Mouse (Mus musculus): ENCODE results near the gene Tert. TPM values are rescaled to one million over a fixed set of nuclear protein-coding genes. Genes with fewer than 3 reads are reported as not detected.

Gene Tert
- polyA plus RNA-seq (2016; fragmentation: Nextera tagmentation; extraction: Ambion mirVana), result 10.3 and 13.2 TPM in 2 replicates

DNA sequence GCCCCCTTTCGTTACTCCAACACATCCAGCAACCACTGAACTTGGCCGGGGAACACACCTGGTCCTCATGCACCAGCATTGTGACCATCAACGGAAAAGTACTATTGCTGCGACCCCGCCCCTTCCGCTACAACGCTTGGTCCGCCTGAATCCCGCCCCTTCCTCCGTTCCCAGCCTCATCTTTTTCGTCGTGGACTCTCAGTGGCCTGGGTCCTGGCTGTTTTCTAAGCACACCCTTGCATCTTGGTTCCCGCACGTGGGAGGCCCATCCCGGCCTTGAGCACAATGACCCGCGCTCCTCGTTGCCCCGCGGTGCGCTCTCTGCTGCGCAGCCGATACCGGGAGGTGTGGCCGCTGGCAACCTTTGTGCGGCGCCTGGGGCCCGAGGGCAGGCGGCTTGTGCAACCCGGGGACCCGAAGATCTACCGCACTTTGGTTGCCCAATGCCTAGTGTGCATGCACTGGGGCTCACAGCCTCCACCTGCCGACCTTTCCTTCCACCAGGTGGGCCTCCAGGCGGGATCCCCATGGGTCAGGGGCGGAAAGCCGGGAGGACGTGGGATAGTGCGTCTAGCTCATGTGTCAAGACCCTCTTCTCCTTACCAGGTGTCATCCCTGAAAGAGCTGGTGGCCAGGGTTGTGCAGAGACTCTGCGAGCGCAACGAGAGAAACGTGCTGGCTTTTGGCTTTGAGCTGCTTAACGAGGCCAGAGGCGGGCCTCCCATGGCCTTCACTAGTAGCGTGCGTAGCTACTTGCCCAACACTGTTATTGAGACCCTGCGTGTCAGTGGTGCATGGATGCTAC, at the start of gene Tert:
Gene Tert (plus strand): TSS at position 167 of the 805 bp plus-strand sequence.
- Histone ChIP-seq H3K27ac (no peak within 1 kb of the TSS), H3K27me3 (no peaks in the 10 kb centered on the region), H3K4me1 (peaks cover 16% of the 10 kb centered on the region)

DNA sequence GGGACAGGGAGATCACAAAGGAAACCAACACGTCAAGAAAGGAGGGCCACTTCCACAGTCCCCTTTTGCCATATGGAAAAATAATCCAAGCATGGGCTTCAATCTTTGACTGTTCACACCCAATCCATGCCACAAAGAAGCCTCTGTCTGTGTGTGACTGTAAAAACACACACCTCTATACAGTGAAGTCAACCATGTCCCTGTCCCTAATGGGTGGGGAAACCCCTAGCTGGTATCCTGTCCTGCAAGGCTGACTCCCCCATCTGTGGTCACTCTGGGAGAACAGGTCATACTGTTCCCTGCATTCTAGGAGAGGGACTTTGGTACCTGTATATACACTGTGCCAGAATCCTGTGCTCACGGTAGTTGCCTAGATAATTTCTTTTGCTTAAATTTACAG, 49.4 kb upstream of the Tert start:
- no peaks in the 10 kb centered on the region for H3K27me3 ChIP-seq
- H3K4me1 ChIP-seq, result no peaks in the 10 kb centered on the region
- H3K27ac ChIP-seq, result no peak overlapping the region
- H3K4me2 ChIP-seq (replicated peaks), result no peak overlapping the region
- 75% methylated on average over 2 of the region's 2 CpGs for WGBS
- no peaks in the 10 kb centered on the region for H3K36me3 ChIP-seq
- ATAC-seq (ENCODE audit: insufficient number of reproducible peaks, insufficient read depth, low FRiP score, low TSS enrichment), result no peak
- no peaks in the 10 kb centered on the region for H3K9me3 ChIP-seq
- H3K4me3 ChIP-seq, result no peak overlapping the region
- H3K9ac ChIP-seq, result no peak overlapping the region

More for the DNA sequence above, at the start of gene Tert:
- 10% methylated on average over 47 of the region's 47 CpGs for WGBS
- Histone ChIP-seq H3K9me3 (no peaks in the 10 kb centered on the region), H3K36me3 (0 out of 2 replicates have a peak, but pooled peaks cover 6% of the 10 kb centered on the region), H3K4me3 (peak within 1 kb of the TSS; percentile 70), H3K9ac (peak within 1 kb of the TSS; percentile 82), H3K4me2 (replicated peaks) (peak within 1 kb of the TSS; percentile 93)
- ATAC-seq (ENCODE audit: insufficient number of reproducible peaks, insufficient read depth, low FRiP score, low TSS enrichment), result peak; percentile 83

DNA sequence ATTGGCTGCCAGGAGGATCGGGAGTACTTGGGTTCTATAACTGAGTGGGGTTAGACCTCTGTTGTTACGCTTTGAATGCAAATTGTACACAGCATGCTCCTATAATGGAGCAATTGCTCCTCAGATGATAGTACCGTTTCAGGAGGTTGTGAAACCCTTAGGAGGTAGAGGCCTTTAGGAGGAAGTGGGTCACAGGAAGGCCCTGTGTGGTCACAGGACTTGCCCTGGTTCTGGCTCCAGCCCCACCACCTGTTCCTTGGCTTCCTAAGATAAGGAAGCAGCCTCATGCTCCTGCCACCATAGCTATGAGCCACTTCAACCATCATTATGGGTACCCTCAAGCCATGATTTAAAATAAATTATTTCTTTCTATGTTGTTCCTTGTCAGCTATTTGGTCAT, 35.2 kb upstream of the Tert start:
- 0 out of 2 replicates have a peak, but pooled peaks cover 2% of the 10 kb centered on the region for H3K27me3 ChIP-seq
- no peak overlapping the region for H3K27ac ChIP-seq
- H3K36me3 ChIP-seq, result no peaks in the 10 kb centered on the region
- H3K4me1 ChIP-seq, result no peaks in the 10 kb centered on the region
- no peak overlapping the region for H3K9ac ChIP-seq
- no peak overlapping the region for H3K4me2 ChIP-seq (replicated peaks)
- no peaks in the 10 kb centered on the region for H3K9me3 ChIP-seq
- 81% methylated on average over 3 of the region's 3 CpGs for WGBS
- H3K4me3 ChIP-seq, result no peak overlapping the region
- ATAC-seq (ENCODE audit: insufficient number of reproducible peaks, insufficient read depth, low FRiP score, low TSS enrichment), result no peak

DNA sequence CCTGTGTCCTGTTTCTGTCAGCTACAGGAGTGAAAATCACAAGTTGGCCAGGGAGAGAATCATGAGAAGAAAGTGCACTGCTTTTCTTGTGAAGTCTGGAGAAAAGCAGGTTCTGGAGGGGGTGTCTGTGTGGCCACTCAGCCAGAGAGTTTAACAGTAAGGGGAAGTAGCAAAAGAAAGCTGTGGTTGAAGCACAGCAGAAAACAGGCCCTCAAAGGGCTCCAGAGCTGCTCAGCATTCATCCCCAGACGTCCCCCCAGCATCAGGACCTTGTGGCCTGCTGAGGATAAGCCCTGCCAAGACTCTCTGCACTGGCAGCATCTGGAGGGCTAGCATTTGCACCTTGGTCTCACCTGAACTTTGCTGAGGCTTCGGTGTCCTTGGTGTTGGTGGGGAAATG, 34.2 kb upstream of the Tert start:
- H3K4me2 ChIP-seq (replicated peaks), result no peak overlapping the region
- H3K27me3 ChIP-seq, result 0 out of 2 replicates have a peak, but pooled peaks cover 2% of the 10 kb centered on the region
- WGBS, result 48% methylated on average over 2 of the region's 2 CpGs
- H3K9ac ChIP-seq, result no peak overlapping the region
- no peaks in the 10 kb centered on the region for H3K9me3 ChIP-seq
- H3K27ac ChIP-seq, result no peak overlapping the region
- no peaks in the 10 kb centered on the region for H3K4me1 ChIP-seq
- no peaks in the 10 kb centered on the region for H3K36me3 ChIP-seq
- no peak for ATAC-seq (ENCODE audit: insufficient number of reproducible peaks, insufficient read depth, low FRiP score, low TSS enrichment)
- no peak overlapping the region for H3K4me3 ChIP-seq

DNA sequence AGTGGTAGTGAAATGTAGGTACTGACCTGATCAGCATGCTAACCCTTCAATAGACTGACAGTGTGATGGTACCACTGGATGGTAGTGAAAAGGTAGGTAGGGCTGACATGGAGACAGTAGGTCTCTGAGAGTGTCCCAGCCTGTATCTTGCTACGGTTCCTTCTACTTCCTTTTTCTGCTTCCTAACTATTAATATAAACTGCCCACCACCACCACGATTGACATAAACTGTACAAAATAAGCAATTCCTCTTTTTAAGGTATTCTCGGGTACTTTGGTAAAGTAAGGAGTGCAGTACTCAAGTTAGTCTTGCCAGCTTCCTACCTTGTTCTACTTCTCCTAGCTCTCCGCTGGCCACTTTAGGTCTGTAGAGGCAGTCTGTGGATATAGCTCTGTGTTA, 30.4 kb upstream of the Tert start:
- no peak overlapping the region for H3K9ac ChIP-seq
- H3K4me2 ChIP-seq (replicated peaks), result no peak overlapping the region
- no peak overlapping the region for H3K4me3 ChIP-seq
- 77% methylated on average over 4 of the region's 4 CpGs for WGBS
- H3K27ac ChIP-seq, result no peak overlapping the region
- no peaks in the 10 kb centered on the region for H3K9me3 ChIP-seq
- no peak for ATAC-seq (ENCODE audit: insufficient number of reproducible peaks, insufficient read depth, low FRiP score, low TSS enrichment)
- H3K27me3 ChIP-seq, result 0 out of 2 replicates have a peak, but pooled peaks cover 2% of the 10 kb centered on the region
- no peaks in the 10 kb centered on the region for H3K36me3 ChIP-seq
- H3K4me1 ChIP-seq, result no peaks in the 10 kb centered on the region

DNA sequence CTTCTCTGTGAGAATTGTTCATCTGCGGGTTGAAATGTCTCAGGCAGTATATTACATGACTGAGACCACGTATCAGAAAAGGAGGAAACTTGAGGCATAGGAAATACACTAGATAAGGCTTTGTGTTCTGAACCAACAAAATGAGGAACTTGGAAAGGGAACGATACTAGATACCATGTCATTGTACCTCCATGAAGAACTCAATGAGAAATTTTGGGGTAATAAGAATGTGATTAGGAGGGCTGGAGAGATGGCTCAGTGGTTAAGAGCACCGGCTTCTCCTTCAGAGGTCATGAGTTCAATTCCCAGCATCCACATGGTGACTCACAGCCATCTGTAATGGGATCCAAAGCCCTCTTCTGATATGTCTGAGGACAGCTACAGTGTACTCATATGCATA, 26.5 kb upstream of the Tert start:
- 83% methylated on average over 4 of the region's 4 CpGs for WGBS
- H3K4me1 ChIP-seq, result peaks cover 13% of the 10 kb centered on the region
- no peaks in the 10 kb centered on the region for H3K36me3 ChIP-seq
- no peak overlapping the region for H3K27ac ChIP-seq
- H3K4me2 ChIP-seq (replicated peaks), result no peak overlapping the region
- no peak overlapping the region for H3K4me3 ChIP-seq
- H3K9me3 ChIP-seq, result no peaks in the 10 kb centered on the region
- H3K27me3 ChIP-seq, result no peaks in the 10 kb centered on the region
- no peak overlapping the region for H3K9ac ChIP-seq
- ATAC-seq (ENCODE audit: insufficient number of reproducible peaks, insufficient read depth, low FRiP score, low TSS enrichment), result no peak

DNA sequence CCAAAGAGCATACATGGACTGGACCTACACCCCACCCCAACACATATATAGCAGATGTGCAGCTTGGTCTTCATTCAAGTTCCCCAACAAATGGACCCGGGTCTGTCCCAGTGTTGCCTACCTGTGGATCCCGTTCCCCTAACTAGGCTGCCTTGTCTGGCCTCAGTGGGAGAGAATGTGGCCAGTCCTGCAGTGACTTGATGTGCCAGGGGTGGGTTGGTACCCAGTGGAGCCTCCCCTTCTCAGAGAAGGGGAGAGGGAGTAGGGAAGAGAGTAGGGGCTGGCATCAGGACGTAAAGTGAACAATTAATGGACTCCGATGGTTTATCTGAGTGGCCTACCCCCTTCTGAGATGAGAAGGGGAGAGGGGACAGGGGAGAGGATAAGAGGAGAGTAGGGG, 23.7 kb upstream of the Tert start:
- Histone ChIP-seq H3K27me3 (no peaks in the 10 kb centered on the region), H3K9me3 (no peaks in the 10 kb centered on the region), H3K4me3 (peak overlapping the region; percentile 73), H3K36me3 (peaks cover 20% of the 10 kb centered on the region), H3K4me2 (replicated peaks) (peak overlapping the region; percentile 96), H3K27ac (no peak overlapping the region), H3K4me1 (peaks cover 13% of the 10 kb centered on the region), H3K9ac (peak overlapping the region; percentile 76)
- 53% methylated on average over 4 of the region's 4 CpGs for WGBS
- ATAC-seq (ENCODE audit: insufficient number of reproducible peaks, insufficient read depth, low FRiP score, low TSS enrichment), result no peak

DNA sequence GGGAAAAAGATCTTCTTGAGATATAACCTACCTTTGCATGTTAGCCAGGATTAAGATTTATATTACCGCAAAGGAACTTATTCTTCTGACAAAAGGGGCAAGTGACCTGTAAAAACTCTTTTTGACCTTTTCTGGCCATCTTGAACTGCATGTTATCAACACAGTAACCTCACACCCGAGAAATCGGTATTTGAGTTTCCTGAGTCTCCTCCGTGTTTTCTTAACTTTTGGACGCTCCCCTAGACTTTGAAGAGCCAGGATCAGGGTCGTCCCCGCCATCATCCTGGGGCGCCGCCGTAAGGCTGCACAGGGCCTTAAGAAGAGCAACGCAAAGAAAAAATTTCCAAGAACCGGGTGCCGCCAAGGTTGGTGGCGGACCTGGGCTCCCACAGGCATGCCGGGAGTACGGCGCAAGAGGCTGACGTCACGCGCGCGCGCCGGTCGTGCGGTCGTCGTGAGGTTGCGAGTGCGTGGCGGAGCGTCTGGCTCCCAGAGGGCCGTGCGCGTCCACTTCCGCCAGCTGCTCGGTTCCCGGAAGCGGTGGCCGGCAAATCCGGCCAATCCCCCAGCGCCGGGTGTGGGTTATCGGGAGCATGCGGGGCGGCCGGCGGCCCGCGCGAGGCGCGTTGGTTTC, 23.1 kb upstream of the Tert start, which contains the start of gene Clptm1l:
Gene Clptm1l (plus strand): TSS at position 485 of the 634 bp plus-strand sequence.
- H3K4me3 ChIP-seq, result peak within 1 kb of the TSS; percentile 73
- H3K4me2 ChIP-seq (replicated peaks), result peak within 1 kb of the TSS; percentile 96
- ATAC-seq (ENCODE audit: insufficient number of reproducible peaks, insufficient read depth, low FRiP score, low TSS enrichment), result peak; percentile 92
- peaks cover 23% of the 10 kb centered on the region for H3K36me3 ChIP-seq
- H3K4me1 ChIP-seq, result peaks cover 13% of the 10 kb centered on the region
- 1% methylated on average over 52 of the region's 53 CpGs for WGBS
- H3K9ac ChIP-seq, result peak within 1 kb of the TSS; percentile 76
- H3K27me3 ChIP-seq, result no peaks in the 10 kb centered on the region
- no peaks in the 10 kb centered on the region for H3K9me3 ChIP-seq
- H3K27ac ChIP-seq, result peak within 1 kb of the TSS; percentile 70; the same call in 1 of the 2 replicates

DNA sequence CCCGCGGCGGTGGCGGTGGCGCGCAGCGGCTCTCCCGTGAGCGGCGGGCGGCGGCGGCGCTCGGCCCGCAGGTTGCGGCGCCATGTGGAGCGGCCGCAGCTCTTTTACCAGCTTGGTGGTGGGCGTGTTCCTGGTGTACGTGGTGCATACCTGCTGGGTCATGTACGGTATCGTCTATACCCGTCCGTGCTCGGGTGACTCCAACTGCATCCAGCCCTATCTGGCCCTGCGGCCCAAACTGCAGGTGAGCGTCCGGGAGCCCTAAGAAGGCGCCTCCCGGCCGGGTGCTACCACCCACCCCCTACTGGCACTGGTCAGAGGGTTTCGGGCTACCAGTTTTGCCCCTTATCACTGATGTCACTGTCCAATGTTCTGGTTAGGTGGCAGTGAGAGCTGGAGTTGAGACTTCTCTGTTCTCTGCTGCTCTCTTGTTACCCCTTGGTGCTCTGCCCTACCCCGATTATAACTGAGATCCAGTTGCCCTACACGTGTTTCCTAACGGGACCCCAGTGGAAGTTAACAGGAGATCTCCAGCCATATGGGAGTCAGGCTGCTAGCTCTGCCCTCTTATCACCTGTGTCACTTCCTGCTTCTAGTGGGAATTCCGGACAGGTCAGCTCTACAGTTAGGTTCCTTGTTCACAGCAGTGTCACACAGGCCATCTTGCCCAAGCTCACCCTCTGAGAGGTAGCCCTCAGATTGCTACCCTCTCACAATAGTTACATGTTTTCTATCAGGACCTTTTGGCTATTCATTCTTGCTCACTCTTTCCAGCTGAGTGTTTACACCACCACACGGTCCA, 22.4 kb upstream of the Tert start:
- Histone ChIP-seq H3K9ac (peak overlapping the region; percentile 76), H3K27me3 (no peaks in the 10 kb centered on the region), H3K4me2 (replicated peaks) (peak overlapping the region; percentile 96), H3K4me3 (peak overlapping the region; percentile 73), H3K27ac (no peak overlapping the region), H3K9me3 (no peaks in the 10 kb centered on the region), H3K36me3 (peaks cover 30% of the 10 kb centered on the region), H3K4me1 (peaks cover 13% of the 10 kb centered on the region)
- WGBS, result 3% methylated on average over 35 of the region's 39 CpGs
- ATAC-seq (ENCODE audit: insufficient number of reproducible peaks, insufficient read depth, low FRiP score, low TSS enrichment), result peak; percentile 80

DNA sequence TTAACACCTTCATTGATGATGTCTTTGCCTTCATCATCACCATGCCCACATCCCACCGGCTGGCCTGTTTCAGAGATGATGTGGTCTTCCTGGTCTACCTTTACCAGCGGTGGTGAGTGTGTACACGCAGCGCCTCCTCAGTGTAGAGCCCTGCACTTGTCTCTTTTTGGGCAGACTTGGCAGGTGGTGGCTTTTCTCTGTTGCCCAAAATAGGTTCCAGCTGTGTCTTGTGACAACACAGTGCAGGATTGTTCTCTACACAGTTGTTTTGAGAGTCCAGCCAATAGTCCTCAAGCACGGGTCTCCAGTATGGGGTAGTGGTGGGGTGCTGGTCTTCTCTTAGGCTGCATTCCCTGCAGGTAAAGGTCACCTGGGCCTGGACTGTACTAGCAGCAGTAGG, 8.3 kb upstream of the Tert start:
- 91% methylated on average over 5 of the region's 5 CpGs for WGBS
- Histone ChIP-seq H3K27ac (no peak overlapping the region), H3K9me3 (no peaks in the 10 kb centered on the region), H3K4me2 (replicated peaks) (no peak overlapping the region), H3K9ac (no peak overlapping the region), H3K27me3 (no peaks in the 10 kb centered on the region), H3K4me1 (no peaks in the 10 kb centered on the region), H3K36me3 (peaks cover 75% of the 10 kb centered on the region), H3K4me3 (no peak overlapping the region)
- no peak; the same call in 1 of the 2 replicates for ATAC-seq (ENCODE audit: insufficient number of reproducible peaks, insufficient read depth, low FRiP score, low TSS enrichment)

DNA sequence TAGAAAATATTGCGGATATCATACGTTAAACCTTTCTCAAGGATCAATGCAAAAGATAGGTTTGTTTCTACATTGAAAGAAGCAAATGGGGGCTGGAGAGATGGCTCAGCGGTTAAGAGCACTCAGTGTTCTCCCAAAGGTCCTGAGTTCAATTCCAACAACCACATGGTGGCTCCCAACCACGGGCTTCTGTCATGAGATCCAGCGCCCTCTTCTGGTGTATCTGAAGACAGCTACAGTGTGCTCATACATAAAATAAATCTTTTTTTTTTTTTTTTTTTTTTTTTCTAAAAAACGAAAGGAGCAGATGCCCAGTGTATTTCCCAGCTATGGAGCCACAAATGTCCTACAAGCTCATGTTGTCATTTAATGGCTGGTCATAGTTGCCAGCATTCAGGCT, 6.1 kb upstream of the Tert start:
- H3K9me3 ChIP-seq, result no peaks in the 10 kb centered on the region
- no peaks in the 10 kb centered on the region for H3K27me3 ChIP-seq
- WGBS, result 68% methylated on average over 6 of the region's 6 CpGs
- H3K4me3 ChIP-seq, result no peak overlapping the region
- no peak overlapping the region for H3K9ac ChIP-seq
- no peak for ATAC-seq (ENCODE audit: insufficient number of reproducible peaks, insufficient read depth, low FRiP score, low TSS enrichment)
- no peak overlapping the region for H3K4me2 ChIP-seq (replicated peaks)
- H3K27ac ChIP-seq, result no peak overlapping the region
- peaks cover 53% of the 10 kb centered on the region for H3K36me3 ChIP-seq
- H3K4me1 ChIP-seq, result no peaks in the 10 kb centered on the region
